7 mouse cellular contexts compared by ENCODE assay signal in genomic region chr6:148211897-148212680, GRCm38 (mm10). TPM values are rescaled to one million over a fixed set of nuclear protein-coding genes. Genes with fewer than 3 reads are reported as not detected.
DNase-seq lines count a peak whose midpoint lies in the region; ATAC-seq lines count a peak whose summit lies in the region.

Gene Ergic2 (minus strand): TSS chr6:148212374.

- under 1% methylated on average over 61 of the region's 61 CpGs for WGBS in intestine, embryonic 16.5 days
- WGBS in midbrain, embryonic 11.5 days, result under 1% methylated on average over 61 of the region's 61 CpGs

- H3K27me3 ChIP-seq in intestine, embryonic 16.5 days (replicated peaks; ENCODE audit: control insufficient read depth, insufficient read depth, low read length), result no peaks in the 10 kb centered on the region
- H3K27me3 ChIP-seq in midbrain, embryonic 11.5 days (ENCODE audit: control insufficient read depth, insufficient read depth, low read length), result no peaks in the 10 kb centered on the region

- H3K9ac ChIP-seq in intestine, embryonic 16.5 days (ENCODE audit: low read depth, low read length), result peak within 1 kb of the TSS; percentile 98
- peak within 1 kb of the TSS; percentile 96 for H3K9ac ChIP-seq in midbrain, embryonic 11.5 days (ENCODE audit: low read length)

- peak within 1 kb of the TSS; percentile 82 for H3K27ac ChIP-seq in intestine, embryonic 16.5 days (ENCODE audit: low read length)
- peak within 1 kb of the TSS; percentile 79 for H3K27ac ChIP-seq in midbrain, embryonic 11.5 days (ENCODE audit: low read depth, low read length)

- intact Hi-C loops in left cerebral cortex, postnatal 36 days (cut with DNase I), result loop anchor here (5.0 to 10.0 kb wide), 3 partner anchors 543 to 703 kb away; partner anchors contain the start of gene Ipo8

- peak within 1 kb of the TSS; percentile 75 for H3K4me2 ChIP-seq in intestine, embryonic 16.5 days (ENCODE audit: low read depth, low read length)
- peak within 1 kb of the TSS; percentile 77 for H3K4me2 ChIP-seq in midbrain, embryonic 11.5 days

- peaks cover 14% of the 10 kb centered on the region for H3K4me1 ChIP-seq in intestine, embryonic 16.5 days (ENCODE audit: control insufficient read depth, insufficient read depth, low read length)
- peaks cover 12% of the 10 kb centered on the region for H3K4me1 ChIP-seq in midbrain, embryonic 11.5 days (ENCODE audit: control insufficient read depth, insufficient read depth, low read length)

- H3K4me3 ChIP-seq in intestine, embryonic 16.5 days (ENCODE audit: low read length), result peak within 1 kb of the TSS; percentile 80
- H3K4me3 ChIP-seq in midbrain, embryonic 11.5 days (ENCODE audit: low read depth, low read length), result peak within 1 kb of the TSS; percentile 96

- no peaks in the 10 kb centered on the region for H3K36me3 ChIP-seq in intestine, embryonic 16.5 days (ENCODE audit: control insufficient read depth, insufficient read depth, low read length)
- H3K36me3 ChIP-seq in midbrain, embryonic 11.5 days (ENCODE audit: control insufficient read depth, insufficient read depth, low read length), result no peaks in the 10 kb centered on the region

- peak; percentile 99 for DNase-seq in adrenal gland, adult 8-10 months
- peak; percentile 95 for DNase-seq in embryo, embryonic 9.5 days (ENCODE audit: extremely low spot score)
- peak; percentile 85 to 97 for DNase-seq in gastrocnemius, postnatal 4 days (ENCODE audit: low spot score in 2 of 2)
- DNase-seq in left cerebral cortex, postnatal 36 days (ENCODE audit: low spot score in 2 of 2), result peak; percentile 97 to 99
- peak; percentile 99 for DNase-seq in midbrain, embryonic 11.5 days (ENCODE audit: low spot score, missing footprints)
- peak; percentile 100 for DNase-seq in skeletal muscle tissue, adult 2 months (ENCODE audit: low read depth, low spot score)

- ATAC-seq in intestine, embryonic 16.5 days, result peak; percentile 99
- peak; percentile 99 for ATAC-seq in midbrain, embryonic 11.5 days (ENCODE audit: low FRiP score)

- H3K9me3 ChIP-seq in intestine, embryonic 16.5 days (ENCODE audit: control insufficient read depth, low read length), result no peaks in the 10 kb centered on the region
- H3K9me3 ChIP-seq in midbrain, embryonic 11.5 days (ENCODE audit: control insufficient read depth, low read length), result no peaks in the 10 kb centered on the region

RNA-seq across cellular contexts. Expression of gene Ergic2, which starts in this region (rescaled TPM):
- total RNA-seq in adrenal gland, adult 8-10 months (2022), result 10 to 100 TPM; 64.8 to 79.5 (median 78.5) TPM
- 10 to 100 TPM; 65.8 to 68.2 TPM for total RNA-seq in gastrocnemius, postnatal 4 days (2021)
- 182 and 206 TPM in 2 replicates for polyA plus RNA-seq in intestine, embryonic 16.5 days (2015; fragmentation: Nextera tagmentation; extraction: Ambion mirVana)
- 10 to 100 TPM; 68.3 to 75.3 TPM for total RNA-seq in left cerebral cortex, postnatal 36 days (2021)
- 209 and 218 TPM in 2 replicates for polyA plus RNA-seq in midbrain, embryonic 11.5 days (2014; fragmentation: Nextera tagmentation; extraction: Ambion mirVana)

Comparison
In these comparisons a context has a peak if more than half of its experiments do, and no peak if none do; other contexts are left out.
1. Peak in every context shown above with its lines: DNase-seq, ATAC-seq, H3K4me3 ChIP-seq and H3K27ac ChIP-seq.